Mouse (Mus musculus) kidney, postnatal 4 days (tissue): ENCODE results near the gene Krt10.

Experiments
- DNase-seq, 2 experiments: peaks; one replicate each; pipeline ENCODE4 v3.0.0; 2021; ENCODE audit warnings: mixed read lengths in 2 of 2

Gene Krt10

DNA sequence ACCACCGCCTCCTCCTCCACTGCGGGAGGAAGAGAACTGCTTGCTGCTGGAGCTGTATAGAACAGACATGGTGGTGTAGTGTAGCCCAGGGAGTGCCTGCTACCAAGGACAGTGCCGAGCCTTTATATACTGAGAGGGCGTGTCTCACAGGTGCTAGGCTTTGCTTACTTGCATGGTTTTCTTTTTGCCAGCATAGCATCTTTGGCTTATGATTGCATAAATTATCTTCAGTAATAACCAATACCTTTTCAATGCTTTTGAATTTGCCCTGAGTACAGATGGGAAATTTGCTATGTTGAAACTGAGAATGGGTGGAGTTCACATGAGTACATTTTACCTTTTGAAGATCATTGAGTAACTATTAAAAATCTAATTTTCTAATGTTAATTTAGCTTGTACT lies at the start of gene Krt10:
Gene Krt10 (minus strand): TSS at position 101 of the 400 bp plus-strand sequence.
- no peak for DNase-seq

DNA sequence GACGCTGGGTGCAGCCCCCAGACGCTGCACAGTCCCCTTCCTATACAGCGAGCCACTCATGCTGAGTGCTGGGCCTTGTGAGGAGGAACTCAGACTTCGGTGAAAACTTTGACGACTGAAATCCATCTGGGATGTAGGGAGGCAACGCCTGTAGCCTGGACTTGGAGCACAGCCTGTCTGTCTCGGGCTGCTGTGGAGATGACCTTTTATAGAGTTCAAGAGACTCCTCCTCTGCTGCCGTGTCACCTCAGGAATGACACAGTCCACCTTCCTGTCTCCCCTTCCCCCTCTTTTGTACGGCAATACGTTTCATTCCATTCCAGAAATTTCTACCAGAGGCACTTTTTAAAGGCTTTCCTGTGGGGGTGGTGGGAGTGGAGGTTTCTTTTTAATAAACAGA lies 48.8 kb upstream of the Krt10 start, which contains the start of gene Krt20:
Gene Krt20 (minus strand): TSS at position 179 of the 400 bp plus-strand sequence.
- no peak for DNase-seq

DNA sequence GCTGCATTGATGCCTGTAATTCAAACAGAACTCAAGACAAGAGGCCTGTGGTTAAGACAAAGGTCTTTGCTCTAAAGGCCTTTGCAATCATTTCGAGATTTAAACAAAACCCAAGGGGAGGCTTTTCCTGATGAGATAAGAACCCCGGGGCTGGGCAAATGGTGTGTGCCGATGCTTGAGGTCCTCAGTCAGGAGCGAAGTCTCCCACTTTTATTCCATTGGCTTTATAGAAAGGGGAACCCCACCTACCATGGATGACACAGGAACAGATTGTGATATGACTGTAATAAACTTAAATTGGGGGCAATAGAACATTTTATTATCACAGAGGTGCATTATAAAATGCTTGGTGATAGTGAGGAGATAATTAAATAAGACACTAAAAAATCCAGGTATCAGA lies 47.5 kb upstream of the Krt10 start:
- DNase-seq = no peak

DNA sequence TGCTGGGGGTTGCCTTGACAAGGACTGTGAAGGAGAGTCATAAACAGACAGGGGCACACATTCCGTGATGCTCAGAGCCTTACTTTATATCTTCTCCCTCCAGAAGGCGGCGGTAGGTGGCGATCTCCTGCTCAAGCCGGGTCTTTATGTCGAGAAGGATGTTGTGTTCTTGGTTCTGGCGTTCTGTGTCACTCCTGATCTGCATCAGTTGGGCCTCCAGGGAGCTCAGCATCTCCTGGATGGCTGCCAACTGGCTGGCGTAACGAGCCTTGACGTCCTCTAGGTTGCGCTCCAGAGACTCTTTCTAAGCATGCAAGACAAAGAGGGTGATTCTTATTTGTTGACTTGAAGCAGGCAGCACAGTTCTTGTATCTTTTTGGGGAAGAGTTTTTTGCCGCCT lies 41.5 kb upstream of the Krt10 start:
- peak; percentile 57 to 70 for DNase-seq

DNA sequence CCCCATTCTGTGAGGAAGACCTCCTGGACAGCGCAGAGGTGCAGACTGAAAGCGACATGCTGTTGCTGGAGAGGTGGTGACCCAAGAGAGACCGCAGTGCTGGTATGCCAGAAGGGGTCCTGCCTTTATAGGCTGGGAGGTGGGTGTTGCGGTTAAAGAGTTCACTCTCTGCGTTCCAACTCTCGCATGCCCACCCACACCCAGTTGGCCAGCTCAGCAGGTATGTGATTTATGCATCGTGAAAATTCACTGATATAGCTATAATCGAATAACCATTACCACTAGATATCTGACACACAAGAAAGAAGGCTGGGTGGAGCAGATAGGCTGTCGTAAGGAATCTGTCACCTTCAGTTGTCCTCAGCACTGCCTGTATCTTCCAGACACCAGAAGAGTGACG lies 33.0 kb upstream of the Krt10 start, which contains the start of gene Krt12:
Gene Krt12 (minus strand): TSS at position 101 of the 400 bp plus-strand sequence.
- DNase-seq = no peak

DNA sequence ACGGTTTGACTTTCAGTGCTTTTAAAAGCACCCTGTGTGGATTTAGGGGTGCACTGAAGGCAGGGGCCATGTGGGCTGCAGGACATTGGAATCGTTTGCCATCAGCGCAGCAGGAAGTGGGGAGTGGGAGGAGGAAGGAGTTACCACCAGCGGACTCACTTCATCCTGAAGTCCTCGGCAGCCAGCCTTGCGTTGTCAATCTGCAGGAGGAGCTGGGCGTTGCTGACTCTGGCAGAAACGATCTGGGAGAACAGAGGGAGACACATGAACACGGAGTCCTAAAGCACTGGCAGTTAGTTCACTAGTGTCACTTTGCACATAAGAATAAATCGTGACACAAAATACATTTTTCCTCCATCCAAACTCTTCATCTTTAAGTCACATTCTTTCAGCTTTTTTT lies 31.4 kb upstream of the Krt10 start:
- DNase-seq = no peak

DNA sequence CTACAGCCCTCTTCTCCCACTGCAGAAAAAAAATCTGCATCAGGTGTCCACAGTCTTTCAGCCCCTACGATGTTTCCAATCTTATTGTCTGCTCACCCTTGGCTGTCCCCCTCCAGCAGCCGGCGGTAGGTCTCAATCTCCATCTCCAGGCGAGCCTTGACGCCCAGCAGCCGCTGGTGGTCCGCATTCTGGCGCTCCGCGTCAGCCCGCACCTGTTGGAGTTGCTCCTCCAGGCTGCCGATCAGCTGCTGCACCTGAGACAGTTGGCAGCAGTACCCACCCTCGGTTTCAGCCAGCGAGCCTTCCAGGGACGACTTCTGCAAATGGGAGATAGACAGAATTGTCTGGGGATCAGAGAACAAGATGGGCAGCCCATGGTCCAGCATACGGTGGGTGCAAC lies 28.7 kb upstream of the Krt10 start:
- no peak for DNase-seq

DNA sequence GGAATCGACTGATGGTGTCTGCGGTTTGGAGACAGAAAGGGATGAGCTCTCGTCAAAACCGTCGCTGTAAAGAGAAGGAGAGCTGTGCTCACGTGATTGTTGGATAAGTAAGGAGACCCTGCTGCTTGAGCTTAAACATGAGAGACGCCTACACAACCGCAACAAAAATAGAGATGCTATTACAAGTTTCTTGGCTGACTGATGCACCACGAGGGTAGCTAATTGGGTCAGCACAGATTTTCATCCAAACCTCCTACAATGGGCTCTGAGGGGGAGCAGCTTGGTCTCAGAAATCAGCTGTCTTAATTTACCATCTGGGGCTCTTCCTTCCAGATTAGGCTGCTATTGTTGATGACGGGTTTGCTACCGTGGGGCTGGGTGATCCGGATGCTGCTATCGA lies 27.7 kb upstream of the Krt10 start:
- no peak for DNase-seq

DNA sequence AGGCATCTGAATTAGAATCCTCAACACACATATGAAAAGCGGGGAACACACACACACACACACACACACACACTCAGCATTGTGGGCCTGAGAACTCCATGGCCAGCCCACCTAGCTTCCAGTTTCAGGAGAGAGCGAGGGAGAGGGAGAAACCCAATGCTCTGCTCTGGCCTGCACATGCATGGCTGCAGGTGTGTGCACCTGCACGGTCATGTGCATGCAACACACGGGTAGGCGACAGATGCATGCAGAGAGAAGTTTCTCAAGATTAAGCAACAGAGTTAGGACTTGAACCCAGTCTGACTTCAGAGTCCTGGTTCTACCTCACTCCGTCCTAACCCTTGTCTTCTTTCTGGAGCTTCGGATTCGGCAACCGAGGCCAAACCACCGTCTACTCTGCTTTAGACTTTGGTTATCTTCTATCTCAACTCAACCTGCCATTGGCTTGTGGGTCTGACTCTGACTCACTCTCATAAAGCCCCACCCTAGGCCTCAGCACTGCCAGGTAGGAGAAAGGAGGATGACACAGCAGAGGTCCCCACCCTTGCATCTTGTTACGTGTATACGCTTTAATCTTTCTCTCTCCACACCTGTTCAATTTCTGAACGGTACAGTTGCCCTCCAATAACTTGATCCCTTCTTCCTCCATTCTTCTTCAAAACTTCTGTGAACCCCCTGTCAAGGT lies 25.4 kb upstream of the Krt10 start:
- no peak for DNase-seq

DNA sequence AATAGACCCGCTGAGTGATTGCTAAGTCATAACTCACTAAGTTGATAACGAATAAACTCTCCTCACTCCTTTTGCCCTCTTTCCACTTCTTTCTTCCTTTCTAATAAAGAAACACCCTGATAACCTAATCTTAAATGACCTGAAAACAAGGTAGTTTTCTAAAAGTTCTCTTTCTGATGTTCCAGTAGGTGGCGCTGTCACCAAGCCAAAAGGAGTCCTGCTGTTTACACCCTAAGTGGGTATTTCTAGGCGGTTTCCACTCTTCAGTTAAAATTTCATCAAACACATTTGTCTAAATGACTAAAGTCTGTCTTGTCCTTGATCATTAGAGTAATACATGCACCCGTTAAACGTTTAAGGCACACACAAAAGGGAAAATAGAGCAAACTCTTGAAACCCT lies 24.1 kb upstream of the Krt10 start:
- peak; percentile 68 to 72 for DNase-seq

DNA sequence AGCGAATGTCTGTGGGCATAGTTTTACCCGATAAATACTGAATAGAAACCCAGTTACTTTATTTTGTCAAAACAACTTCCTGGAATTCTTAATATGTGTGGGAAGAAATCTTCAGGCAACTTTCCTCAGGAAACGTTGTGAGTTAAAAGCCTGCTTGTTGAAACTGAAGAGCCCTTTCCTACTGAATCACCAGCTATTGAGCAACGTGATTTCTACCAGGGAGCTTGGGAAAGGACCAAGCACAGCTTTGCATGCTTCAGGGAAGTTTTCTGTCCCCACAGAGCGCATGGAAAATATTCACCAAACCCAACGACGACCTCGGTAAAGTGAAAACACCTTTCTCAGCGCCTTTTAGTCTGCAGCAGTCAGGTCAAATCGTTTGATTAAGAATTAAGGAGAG lies 17.0 kb upstream of the Krt10 start:
- no peak for DNase-seq

DNA sequence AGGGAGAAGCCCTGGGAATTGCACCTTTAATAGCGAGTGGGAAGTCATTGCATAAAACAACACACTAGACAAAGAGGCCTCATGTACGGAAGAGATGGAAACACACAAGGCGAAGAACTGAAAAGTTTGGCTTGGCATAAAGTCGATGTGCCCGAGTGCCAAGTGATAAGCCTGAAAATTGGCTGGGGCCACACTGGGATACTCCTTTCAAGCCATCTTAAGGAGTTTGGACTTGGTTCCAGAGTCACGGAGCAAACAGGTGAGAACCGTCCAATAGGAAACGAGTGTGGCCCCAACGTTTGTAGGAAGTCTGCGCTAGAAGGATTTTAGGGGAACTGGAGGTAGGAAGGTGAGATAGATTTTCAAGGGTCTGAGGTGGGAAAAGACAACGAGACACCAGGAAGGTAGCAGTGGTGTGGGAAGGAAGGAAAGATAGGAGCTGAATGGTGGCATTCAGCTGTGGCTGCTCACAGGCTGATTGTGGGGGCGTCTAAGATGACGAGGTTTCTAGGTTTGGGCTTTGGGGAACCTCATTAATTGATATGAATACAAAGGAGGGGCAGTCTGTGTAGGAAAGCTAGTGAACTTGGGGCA lies 10.9 kb upstream of the Krt10 start:
- no peak for DNase-seq

DNA sequence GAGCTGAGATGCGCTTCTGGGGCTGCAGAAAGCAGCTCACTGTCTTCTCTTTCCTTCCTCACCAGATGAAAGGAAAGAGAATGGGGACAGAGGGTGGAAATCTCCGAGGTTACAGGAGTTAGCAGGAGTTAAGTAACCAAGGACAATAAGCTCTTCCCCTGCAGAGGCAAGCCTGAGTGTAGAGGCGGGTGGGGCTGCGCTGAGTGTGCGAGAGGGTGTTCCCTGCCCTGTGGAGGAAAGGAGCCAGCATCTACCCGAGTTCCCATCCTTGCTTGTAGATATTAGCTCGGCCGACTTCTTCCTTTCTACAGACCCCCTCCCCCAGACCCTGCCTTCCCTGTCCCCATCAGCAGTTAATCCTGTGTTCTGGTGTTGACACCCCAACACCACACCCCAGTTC lies 9.7 kb upstream of the Krt10 start:
- DNase-seq = no peak

DNA sequence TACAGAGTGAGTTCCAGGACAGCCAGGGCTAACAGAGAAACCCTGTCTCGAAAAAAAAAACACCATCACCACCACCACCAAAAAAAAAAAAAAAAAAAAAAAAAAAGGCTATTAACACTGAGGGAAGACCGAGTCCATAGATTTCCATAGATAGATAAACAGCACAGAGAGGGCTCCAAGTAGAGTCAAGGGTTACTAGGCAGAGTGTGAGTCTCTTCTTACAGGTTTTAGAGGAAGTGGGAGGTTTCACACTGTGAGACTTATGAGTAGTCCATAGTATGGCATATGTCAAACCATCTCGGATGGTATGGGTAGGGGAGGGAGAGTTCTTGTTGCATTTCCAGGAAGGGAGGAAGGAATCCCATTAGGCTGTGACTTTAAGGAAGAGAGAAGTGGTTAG lies 8.9 kb upstream of the Krt10 start:
- no peak for DNase-seq

DNA sequence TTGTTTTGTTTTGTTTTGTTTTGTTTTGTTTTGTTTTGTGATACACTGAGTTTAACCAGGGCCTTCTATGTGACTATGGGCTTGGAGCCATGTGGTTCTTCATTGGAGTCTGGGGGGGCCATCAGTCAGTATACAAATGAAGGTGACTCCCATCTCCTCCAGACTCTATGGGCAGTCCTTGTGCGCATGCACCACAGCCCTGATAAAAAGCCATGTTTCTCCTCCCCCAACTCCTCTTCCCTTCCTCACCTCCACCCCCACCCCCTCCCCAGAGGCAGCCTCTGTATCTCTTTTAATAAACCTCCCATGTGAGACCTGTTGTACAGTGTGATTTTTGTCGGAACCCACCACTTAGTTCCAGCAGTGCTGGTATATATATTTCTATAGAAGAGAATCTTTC lies 7.5 kb upstream of the Krt10 start:
- DNase-seq = no peak

DNA sequence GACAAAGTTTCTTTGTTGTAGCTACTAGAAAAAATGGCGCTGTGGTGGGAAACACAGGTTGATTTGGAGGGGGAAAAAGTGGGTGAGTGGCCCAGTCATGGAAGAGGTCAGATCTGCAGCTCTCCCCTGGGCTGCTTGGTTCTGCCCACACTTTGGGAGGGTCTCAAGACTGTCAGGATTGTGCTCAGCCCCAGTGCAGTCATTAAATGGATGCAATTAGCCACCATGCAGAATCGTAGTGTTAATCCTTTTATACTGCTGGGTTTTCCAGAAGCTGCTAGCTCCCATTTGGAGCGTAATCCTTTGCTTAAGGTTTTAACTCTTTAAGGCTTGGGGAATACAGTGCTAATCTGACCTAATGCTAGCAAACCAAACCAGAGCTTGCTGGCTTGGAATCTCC lies 6.9 kb upstream of the Krt10 start:
- DNase-seq = no peak

DNA sequence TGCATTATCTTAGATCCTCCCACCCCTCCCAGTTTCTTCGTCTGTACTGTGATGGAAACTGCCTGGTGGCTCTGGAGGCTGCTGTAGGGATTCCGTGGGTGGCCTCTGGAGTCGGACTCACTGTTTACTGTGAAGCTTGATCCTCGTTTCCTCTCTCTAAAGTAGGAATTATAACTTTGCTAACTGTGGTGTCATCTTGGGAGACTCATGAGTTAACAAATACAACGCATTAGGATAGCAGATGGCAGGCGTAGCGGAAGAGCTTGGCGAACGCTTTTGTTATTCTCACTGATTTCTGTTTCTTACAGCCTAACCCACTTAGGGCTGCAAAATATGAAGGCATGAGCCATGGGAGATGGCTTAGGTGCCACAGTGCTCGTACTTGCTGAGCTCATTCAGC lies 3.3 kb upstream of the Krt10 start:
- DNase-seq = no peak

DNA sequence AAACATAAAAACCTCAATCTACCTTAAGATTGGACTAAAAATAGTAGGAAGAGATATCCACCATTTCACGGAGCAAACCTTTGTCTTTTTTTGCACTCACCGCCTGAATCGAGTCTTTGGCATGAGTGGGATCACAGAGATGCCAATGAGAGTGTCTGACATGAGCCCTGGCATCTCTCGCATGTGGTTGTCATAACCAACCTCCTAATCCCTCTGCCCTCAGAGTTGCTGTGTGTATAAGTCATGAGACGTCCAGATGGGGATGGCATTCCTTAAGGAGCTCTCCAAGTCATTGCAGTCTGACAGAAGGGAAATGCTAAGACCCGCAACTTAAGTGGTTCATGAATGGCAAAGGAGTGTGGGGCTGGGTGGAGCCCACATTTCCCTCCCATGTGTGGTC lies 2.2 kb upstream of the Krt10 start:
- DNase-seq = no peak

DNA sequence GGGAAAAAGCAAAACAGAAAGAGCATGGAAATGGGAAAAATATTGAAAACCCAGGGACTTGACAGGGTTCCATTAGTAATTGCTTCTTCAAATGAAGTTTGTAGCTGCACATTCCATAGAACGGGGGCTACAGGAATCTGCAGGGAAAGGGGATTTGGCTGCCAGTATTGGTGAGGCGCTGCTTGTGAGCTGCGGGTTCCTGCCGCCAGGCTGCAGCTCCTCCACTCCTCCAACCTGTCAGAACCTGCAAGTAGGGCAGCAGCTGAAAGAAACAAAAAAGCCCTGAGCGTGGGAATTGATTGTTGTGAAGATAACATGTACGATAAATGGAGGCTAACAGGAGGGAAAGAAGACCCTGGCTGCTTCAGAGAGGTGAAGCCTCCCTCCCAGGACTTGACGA lies 1.7 kb upstream of the Krt10 start:
- DNase-seq = no peak

DNA sequence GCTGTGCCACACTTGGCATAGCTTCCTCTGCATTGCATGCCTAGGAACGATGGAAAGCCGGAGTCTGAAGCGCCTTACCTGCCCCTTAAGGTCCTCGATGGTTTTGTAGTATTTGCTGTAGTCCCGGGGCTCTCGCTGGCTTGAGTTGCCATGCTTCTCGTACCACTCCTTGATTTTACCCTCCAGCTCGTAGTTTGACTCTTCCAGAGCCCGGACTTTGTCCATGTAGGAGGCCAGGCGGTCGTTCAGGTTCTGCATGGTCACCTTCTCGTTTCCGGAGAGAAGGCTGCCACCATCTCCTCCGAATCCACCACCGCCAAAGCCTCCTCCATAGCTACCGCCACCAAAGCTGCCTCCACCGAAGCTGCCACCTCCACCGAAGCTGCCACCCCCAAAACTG lies 503 bp downstream of the Krt10 start:
- DNase-seq = peak; percentile 6 to 15

DNA sequence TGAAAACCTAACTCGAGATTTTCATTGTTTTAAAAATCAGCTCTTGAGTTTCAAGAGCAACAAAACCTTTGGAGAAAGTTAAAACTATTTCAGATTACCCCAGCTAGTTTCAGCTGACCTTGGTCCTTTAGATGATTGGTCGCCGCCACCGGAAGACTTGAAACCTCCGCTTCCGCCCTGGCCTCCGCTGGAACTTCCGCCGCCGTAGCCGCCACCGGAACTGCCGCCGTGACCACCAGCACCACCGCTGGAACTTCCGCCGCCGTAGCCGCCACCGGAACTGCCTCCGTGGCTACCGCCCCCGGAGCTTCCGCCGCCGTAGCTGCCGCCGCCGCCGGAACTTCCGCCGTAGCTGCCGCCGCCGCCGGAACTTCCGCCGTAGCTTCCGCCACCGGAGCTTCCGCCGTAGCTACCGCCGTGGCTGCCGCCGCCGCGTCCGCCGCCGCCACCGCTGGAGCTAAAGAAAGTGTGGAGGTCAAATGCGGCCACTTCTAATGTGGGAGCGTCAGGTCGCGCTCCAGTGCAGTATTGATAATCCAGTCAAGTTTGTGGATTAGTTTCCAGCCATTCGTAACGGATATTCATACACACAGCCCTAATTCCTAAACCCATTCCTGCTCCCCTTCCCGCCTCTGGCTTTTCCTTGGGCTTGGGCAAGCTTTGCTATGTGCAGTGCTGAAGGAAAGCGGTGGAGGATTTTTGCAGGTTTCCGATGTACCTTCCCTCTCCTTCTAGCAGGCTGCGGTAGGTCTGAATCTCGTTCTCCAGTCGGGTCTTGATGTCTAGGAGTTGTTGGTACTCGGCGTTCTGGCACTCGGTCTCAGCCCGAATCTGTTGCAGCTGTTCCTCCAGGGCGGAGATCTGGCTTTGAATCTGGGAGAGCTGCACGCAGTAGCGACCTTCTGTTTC lies 3.1 kb downstream of the Krt10 start:
- DNase-seq = peak; percentile 92 to 95

DNA sequence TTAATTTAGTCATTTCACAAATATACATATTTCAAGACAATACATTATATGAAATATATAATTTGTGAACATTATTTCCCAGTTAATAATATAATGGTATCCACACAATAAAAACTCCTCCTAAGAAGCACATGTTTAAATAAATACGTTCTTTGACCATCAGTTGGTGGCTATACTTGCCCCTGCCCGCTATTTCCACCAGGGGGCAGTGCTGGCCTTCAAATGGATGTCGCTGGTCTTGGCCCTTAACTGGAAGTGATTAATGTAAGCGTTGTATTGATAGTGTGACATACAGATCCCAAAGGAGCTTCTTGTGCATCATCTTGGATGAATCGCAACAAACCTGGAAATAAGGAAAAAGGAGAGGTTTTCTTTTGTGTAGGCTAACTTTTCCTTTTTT lies 9.6 kb downstream of the Krt10 start:
- peak; percentile 82 to 83 for DNase-seq

DNA sequence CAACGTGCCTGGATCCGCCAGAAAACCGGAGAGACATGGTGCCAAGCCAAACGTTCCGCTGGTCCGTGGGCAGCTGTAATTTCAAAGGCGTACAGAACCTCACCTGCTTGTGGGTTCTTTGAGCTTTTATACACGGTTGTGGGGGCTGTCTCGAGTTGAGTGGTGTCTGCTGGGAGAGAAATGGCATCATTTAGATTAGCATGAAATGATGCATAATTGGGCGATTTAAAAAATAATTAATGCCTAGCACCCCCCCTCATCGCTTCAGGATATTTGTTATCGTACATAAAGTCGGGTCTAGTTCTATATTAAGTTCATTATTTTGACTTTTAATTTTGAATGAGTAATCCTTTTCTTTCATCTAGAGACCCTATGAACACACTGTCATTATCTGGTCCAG lies 14.4 kb downstream of the Krt10 start, which contains the start of gene Krt28:
Gene Krt28 (minus strand): TSS at position 101 of the 400 bp plus-strand sequence.
- DNase-seq = no peak
